Mouse (Mus musculus): Measurements from ENCODE around the gene Gm8005.
"Not testable (repeated sequence)": the region's sequence is repeated elsewhere in the genome, so short reads cannot be mapped to it uniquely, and the experiment has no call there.

The Gm8005 gene

DNA sequence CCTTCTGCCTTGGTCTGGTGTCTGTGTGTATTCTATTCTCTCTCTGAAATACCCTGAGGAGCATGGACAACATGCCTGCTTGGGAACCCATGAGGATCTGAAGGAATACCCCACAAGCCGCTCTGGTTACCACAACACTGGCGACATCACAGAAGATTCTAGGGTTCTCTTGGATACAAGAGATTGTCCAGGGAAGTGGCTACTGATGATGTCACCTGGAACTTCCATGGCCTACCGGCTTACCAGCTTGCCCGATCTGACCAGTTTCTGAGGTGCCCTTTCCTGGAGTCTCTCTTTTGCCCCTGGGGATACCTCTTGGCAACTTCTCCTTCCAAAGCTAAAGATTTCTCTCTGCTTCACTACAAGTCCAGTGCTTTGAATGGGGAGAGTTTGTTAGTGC lies at the start of gene Gm8005:
Gm8005 (minus strand) TSS at position 101 of the 400 bp plus-strand sequence.
- not testable (repeated sequence) for DNase-seq

DNA sequence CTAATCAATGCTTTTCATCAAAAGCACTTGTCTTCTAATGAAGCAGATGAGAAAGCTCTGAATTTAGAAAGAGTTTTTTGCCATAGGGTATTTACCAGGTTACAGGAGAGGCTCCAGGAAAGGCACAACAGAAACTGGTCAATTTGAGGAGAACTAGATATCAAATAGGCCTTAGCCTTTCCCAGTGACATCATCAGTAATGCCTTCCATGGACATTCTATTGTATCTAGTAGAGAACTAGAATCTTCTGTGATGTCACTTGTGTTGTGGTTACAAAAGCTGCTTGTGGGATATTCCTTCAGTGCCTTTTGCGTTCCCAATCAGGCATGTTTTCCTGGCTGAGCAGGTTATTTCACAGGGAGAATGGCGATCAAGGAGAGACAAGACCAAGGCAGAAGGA lies 24.1 kb upstream of the Gm8005 start, which contains the start of gene Gm8011:
Gm8011 (plus strand) TSS at position 301 of the 400 bp plus-strand sequence.
- DNase-seq = not testable (repeated sequence)
